Mouse (Mus musculus): ENCODE data around the gene Kyat1. TPM values are rescaled to one million over a fixed set of nuclear protein-coding genes. Genes with fewer than 3 reads are reported as not detected.
"Not testable (repeated sequence)": the region's sequence is repeated elsewhere in the genome, so short reads cannot be mapped to it uniquely, and the experiment has no call there.

The Kyat1 gene
- total RNA-seq, 2 experiments from 2014 or later: 43.1 to 44.0 TPM

GRCm38 (mm10) chr2:30216293-30216692, 10.6 kb upstream of the Kyat1 start:
- intact Hi-C loops (cut with DNase I): no loop called here
- DNase-seq (ENCODE audit: low spot score): no peak

DNA sequence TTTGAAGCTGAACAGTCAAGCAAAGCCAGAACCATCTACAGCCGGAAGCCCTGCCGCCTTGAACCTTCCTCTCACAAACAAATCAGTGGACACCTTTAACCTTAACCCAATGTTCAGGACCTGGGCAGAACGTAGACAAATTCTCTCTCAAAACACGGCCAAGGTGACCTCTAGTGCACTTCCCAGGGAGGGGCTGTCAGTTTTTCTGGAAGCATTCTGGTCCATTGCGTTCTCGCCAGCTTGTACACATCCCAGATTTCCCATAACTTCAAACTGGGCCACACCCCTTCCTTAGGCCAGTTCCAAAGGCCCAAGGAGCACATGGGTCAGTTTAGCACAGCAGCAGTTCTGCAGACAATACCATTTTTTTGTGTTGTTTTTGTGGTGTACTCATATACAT, 9.8 kb upstream of the Kyat1 start:
- intact Hi-C loops (cut with DNase I): no loop called here
- DNase-seq (ENCODE audit: low spot score): peak; percentile 42

- DNase-seq (ENCODE audit: low spot score): no peak
Observed at GRCm38 (mm10) chr2:30214745-30215144, 9.1 kb upstream of the Kyat1 start.

GRCm38 (mm10) chr2:30212951-30213350, 7.3 kb upstream of the Kyat1 start:
- DNase-seq (ENCODE audit: low spot score): no peak
- intact Hi-C loops (cut with DNase I): no loop called here

More at GRCm38 (mm10) chr2:30214745-30215144, 9.1 kb upstream of the Kyat1 start:
- intact Hi-C loops (cut with DNase I): no loop called here

DNA sequence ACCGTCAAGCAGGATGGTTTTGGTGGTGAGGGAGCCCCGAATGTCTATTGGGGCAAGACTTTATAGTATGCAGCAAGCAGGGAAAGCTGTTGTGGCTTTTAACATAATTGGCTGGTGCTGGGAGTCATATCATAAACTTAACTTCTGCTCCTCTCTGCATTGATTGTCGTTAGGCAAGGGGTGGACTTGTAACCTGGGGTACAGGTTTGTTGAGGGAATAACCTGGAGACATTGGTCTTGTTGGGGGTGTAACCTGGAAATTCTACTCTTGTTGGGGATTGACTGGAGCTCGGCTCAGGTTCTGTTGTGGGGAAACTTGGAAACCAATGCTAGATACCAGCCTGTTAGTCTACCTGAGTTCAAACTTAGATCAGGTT, 6.5 kb upstream of the Kyat1 start:
- intact Hi-C loops (cut with DNase I): no loop called here

DNA sequence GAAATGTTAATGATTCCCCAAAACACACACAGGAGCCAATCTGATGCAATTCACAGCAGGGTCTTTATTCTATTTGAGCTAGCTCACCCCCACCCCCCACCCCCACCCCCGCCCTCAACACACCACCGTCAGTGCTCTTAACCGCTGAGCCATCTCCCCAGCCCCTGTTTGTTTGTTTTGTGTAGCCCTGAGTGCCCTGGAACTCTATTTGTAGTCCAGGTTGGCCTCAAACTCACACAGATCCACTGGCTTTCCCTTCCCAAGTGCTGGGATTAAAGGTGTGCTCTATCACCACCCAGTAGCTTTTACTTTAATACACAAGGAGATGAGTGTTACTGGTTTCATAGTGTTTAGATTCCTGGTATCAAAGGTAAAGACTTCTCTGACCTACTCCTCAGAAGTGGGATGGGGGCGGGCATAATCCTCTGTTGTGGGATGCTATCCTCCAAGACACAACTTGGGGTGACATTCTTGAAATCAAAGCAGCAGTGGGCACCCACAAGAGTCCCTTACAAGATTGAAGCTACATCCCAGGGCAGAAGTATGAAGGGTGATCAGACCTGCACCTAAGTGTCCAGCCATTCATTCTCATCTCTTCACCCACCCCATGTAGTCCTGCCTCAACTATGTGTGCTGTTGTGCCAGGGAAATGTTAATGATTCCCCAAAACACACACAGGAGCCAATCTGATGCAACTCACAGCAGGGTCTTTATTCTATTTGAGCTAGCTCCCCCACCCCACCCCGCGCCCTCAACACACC, 5.9 kb upstream of the Kyat1 start:
- intact Hi-C loops (cut with DNase I): no loop called here
- DNase-seq (ENCODE audit: low spot score): no peak

More for the DNA sequence above, 6.5 kb upstream of the Kyat1 start:
- no peak for DNase-seq (ENCODE audit: low spot score)

DNA sequence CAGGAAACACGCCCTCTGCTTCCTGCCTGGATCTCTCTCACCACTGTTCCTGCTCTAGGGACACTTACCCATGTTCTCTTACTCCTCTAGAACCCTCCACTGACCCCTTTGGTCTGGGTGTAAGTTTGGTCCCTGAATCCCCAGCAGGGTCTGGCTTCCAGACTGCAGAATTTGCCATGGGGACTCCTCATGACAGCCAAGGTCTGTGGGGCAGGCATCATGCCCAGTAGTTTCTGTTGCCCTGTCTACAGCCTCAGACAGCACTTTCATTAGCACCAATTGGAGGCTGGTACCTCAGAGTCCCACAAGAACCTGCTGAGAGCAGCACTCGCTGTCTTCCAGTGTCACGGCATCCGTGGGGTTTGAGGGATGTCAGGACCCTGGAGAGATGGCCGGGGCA, 2.2 kb upstream of the Kyat1 start:
- no peak for DNase-seq (ENCODE audit: low spot score)
- intact Hi-C loops (cut with DNase I): loop anchor here (2.0 kb wide), 1 partner anchor 29 kb away; the partner anchor contains the start of gene Spout1

- DNase-seq (ENCODE audit: low spot score): no peak
- intact Hi-C loops (cut with DNase I): loop anchor here (2.0 kb wide), 1 partner anchor 29 kb away; the partner anchor contains the start of gene Spout1
Observed at GRCm38 (mm10) chr2:30207401-30207800, 1.8 kb upstream of the Kyat1 start.

DNA sequence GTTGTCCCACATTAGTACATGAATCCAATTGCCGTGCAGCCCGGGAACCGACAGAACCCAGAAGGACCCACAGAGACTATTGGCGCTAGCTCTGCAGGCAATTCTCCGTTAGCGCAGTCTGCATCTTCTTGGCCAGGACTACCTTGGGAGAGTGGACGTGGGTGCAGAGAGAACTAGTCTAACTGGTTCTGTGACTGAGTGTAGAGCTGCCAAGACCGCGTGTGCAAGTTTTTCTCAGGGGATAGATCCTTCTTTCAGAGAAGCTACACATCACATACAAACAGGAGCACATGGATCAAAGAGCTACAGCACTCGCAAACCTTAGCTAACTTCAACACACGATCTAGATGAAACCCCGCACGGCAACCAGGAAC, 405 bp downstream of the Kyat1 start:
- intact Hi-C loops (cut with DNase I): loop anchor here (1.0 kb wide), 2 partner anchors 32 to 65 kb away; partner anchors contain the start of gene Lrrc8a
- DNase-seq (ENCODE audit: low spot score): no peak

DNA sequence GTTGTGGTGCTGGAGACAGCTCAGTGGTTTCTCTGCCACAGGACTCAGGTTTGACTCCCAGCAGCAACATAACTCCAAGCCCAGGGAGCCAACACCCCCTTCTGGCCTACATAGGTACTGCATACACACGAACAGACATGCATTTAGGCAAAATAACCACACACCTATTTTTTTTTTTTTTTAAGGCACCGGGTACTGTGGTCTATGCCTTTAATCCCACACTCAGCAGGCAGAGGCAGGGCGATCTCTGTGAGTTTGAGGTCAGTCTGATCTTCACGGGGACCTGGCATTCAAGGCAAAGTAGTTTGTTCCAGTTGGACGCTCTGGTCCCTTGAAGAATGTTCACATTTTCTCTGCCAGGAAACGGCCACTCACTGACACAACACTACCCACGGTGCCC, 2.2 kb downstream of the Kyat1 start:
- DNase-seq (ENCODE audit: low spot score): no peak
- intact Hi-C loops (cut with DNase I): no loop called here

DNA sequence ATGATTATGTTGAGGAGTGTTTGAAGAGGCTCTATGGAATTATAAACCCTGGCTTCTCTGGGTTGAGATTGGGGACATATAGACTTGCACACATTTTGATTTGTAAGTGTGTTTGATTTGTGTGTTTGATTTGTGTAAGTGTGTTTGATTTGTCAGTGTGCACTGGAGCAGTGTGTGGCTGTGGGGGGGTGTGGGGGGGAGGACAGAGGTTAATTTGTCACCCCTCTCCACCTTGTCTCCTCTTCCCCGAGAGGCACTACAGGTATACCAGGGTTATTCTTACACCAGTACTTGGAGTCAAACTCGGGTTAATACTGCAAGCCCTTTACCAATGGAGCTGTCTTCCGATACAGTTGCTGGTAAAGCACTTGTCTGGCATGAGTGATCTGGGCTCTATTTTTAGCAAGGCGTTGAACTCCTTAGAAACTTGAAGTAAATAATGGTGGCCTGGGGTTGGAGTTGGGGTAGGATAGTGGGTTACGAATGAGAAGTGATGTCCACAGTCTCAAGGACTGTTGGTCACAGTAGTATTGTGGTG, 5.2 kb downstream of the Kyat1 start:
- no peak for DNase-seq (ENCODE audit: low spot score)
- intact Hi-C loops (cut with DNase I): no loop called here

DNA sequence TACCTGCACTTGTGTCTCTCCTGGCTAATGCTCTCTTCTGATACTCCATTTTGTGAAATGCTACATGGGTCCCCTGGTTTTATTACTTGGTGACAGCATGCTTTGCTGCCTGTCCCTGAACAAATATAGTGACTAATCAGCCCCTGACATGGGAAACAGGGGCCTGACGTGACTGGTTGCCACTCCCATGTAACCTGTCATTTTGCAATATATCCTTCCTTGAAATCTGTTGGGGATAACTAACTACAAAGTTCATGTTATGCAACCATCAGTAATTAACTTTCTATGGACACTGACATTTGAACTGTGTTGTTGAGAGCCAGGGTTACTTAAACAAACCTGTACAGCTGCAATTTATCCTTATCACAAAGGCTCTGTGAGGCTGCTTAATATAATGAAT, 5.7 kb downstream of the Kyat1 start:
- intact Hi-C loops (cut with DNase I): no loop called here
- DNase-seq (ENCODE audit: low spot score): no peak

DNA sequence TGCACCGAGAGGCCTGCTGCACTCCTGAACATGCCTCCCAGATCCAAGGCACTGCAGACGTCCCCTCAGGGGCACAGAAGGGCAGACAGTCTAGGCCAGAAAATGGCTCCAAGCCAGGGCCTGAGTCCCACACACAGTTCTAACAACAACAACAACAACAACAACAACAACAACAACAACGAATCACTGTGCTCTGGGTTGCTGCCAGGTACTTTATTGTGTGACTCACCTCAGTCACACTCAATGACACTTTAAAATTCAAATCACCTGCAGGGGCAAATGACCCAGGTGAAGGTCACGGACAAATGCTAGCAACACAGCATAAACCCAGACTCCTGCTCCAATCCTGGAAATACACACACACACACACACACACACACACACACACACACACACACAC, 7.6 kb downstream of the Kyat1 start:
- intact Hi-C loops (cut with DNase I): no loop called here
- no peak for DNase-seq (ENCODE audit: low spot score)

DNA sequence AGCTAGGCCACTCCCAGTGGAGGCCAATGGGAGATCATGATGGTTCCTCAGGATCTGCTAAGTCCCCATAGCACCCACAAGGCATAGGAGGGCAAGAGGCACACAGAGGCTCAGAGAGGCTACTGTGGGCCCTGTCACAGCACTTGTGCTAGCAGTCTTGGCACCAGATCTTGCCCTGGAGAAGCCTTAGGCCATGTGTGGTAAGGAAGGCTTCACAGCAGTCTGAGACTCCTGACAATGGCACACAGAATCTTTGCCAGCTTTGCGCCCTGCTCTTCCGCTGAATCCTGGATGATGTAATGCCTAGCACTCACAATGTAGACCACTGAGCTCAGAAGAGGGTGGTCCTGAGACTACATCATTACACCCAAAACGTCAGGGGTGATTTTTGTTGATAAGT, 11.0 kb downstream of the Kyat1 start:
- DNase-seq (ENCODE audit: low spot score): no peak
- intact Hi-C loops (cut with DNase I): no loop called here

DNA sequence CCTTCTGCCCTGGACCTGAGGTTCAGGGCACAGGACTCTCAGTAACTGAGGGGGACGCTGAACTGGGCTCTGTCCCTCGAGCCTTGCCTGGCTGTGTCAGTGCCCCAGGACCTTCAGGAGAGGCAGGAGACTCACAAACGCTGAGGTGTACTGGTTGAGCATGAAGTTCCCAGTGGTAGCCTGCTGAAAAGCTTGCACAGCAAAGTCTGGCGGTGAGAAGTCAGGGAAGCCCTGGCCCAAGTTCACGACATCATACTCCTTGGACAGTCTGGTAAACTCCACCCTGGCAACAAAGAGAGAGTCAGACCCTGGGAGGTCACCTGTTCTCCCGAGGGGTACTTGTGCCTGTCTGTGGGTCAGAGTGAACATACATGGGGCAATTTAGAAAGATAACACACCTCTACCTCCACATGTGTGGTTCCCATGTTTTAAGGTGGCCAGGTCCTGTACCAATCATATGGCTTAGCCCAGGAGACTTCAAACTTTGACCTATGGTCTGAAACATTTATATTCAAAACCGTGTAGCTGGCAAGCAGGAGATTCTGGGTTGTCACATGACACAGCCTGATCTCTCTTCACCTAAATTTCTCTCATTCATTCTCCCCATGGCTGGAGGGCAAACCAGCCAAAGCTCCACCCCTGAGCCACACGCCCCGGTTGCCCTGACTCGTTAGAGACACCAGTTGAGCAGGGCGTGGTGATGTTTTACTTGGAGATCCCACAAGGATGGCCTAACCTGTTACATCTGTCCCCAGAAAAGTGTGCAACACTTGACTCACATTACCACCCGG, 13.7 kb downstream of the Kyat1 start:
- DNase-seq (ENCODE audit: low spot score): no peak
- intact Hi-C loops (cut with DNase I): no loop called here

GRCm38 (mm10) chr2:30185681-30186080, 20.0 kb downstream of the Kyat1 start:
- intact Hi-C loops (cut with DNase I): no loop called here
- no peak for DNase-seq (ENCODE audit: low spot score)

GRCm38 (mm10) chr2:30185276-30185675, 20.4 kb downstream of the Kyat1 start:
- intact Hi-C loops (cut with DNase I): no loop called here
- DNase-seq (ENCODE audit: low spot score): no peak

- intact Hi-C loops (cut with DNase I): no loop called here
- DNase-seq (ENCODE audit: low spot score): no peak
Observed at GRCm38 (mm10) chr2:30183721-30184120, 21.9 kb downstream of the Kyat1 start.

- DNase-seq (ENCODE audit: low spot score): no peak
- intact Hi-C loops (cut with DNase I): no loop called here
Observed at GRCm38 (mm10) chr2:30182424-30182823, 23.2 kb downstream of the Kyat1 start.

DNA sequence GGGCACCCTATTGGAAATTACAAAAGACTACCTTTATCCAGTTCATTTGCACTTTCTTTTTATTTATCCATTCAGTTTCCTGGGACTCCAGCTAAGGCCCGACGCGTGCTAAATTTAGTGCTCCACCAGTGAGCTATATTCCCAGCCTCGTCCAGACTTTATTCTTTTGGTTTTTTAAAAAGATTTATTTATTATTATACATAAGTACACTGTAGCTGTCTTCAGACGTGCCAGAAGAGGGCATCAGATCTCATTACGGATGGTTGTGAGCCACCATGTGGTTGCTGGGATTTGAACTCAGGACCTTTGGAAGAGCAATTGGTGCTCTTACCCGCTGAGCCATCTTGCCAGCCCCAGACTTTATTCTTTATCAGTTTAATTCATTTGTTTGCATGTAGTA, 26.9 kb downstream of the Kyat1 start:
- DNase-seq (ENCODE audit: low spot score): not testable (repeated sequence)
- intact Hi-C loops (cut with DNase I): loop anchor here (2.0 kb wide), 2 partner anchors 28 to 58 kb away; partner anchors contain the start of gene Lrrc8a

Measured in heart, postnatal 25 days (tissue).